Mouse (Mus musculus) cerebellum, postnatal 36 days (tissue): ENCODE data around the gene Clip1.

Experiments
- DNase-seq, 2 experiments: peaks; one replicate each; pipeline ENCODE4 v3.0.0; 2021 to 2022; ENCODE audit warnings: mixed read lengths in 2 of 2

The Clip1 gene

GRCm38 (mm10) chr5:123670800-123671472, 13.5 kb downstream of the Clip1 start:
- DNase-seq = no peak

DNA sequence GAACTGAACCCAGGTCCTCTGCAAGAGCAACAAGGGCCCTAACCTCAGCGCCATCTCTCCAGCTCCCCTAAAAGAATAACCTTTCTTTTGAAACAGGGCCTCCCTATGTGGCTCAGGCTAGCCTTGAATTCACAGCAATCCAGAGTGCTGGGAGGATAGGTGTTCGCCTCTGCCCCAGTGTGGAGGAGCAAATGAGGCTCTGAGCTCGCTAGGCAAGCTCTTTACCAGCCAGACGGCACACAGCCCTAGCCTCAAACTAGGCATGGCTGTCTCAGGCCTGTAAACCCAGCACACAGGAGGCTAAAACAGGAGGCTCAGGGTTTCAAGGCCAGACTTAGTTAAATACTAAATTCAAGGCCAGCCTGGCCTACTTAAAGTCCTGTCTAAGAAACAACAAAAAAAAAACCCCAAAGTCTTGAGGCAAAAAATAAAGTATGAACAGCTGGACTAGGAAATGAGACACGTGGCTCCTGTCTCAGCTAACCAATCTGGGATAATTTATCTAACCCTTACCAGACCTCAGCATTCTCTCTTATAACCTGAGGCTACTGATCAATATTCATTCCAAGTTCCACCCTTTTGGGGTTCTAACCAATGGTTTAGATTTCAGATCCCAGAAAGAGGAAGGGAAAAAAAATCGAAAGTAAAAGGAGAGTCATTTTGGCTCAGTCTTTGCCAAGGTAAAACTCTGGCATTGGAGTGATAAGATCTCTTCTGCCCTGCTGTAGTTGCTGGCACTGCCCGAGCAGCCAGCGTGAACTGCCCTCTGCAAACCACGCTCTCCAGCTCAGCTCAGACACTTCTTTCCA, 14.2 kb downstream of the Clip1 start:
- no peak for DNase-seq

DNA sequence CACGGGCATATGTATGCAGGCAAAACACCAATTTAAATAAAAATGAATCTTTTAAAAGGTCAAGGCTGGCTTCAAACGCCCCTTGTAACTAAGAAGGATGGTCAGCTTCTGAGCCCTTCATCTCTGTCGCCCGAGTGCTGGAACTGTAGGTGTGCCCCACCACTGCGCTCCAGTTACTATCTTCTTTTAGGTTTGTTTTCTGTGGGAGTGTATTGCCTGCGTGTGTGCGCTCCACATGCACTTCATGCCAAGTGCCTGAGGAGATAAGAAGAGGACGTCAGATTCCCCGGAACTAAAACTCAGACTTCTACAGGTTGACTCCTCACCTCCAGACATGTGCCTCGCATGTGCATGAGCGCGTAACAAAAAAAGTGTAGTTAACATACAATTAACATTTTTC, 16.5 kb downstream of the Clip1 start:
- no peak for DNase-seq

GRCm38 (mm10) chr5:123665956-123666355, 18.5 kb downstream of the Clip1 start:
- DNase-seq = no peak

GRCm38 (mm10) chr5:123664329-123664728, 20.1 kb downstream of the Clip1 start:
- DNase-seq = no peak

GRCm38 (mm10) chr5:123662059-123662458, 22.4 kb downstream of the Clip1 start:
- DNase-seq = no peak

DNA sequence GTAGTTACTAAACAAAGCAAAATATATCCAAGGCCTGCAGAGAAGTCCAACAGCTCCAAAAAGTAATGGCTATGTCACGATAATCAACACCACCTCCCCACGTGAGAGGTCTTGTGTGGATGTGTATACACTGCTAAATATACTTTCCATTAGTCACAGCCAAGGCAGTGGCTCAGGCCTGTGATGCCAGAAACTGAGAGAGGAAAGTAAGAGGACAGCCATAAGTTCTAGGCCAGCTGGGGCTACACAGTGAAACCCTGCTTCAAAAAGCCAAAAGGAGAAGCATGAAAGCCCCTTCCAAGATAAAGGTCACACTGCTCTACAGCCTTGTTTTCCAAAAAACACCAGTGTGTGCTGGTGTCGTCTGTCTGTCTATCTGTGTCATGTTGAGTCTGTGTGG, 22.8 kb downstream of the Clip1 start:
- DNase-seq = no peak

- no peak for DNase-seq
These were observed 26.8 kb downstream of the Clip1 start for GRCm38 (mm10) chr5:123657651-123658050.

GRCm38 (mm10) chr5:123654937-123655336, 29.5 kb downstream of the Clip1 start:
- no peak for DNase-seq

- no peak for DNase-seq
These were observed 31.1 kb downstream of the Clip1 start for GRCm38 (mm10) chr5:123653287-123653801.

- no peak for DNase-seq
These were observed 33.6 kb downstream of the Clip1 start for GRCm38 (mm10) chr5:123650825-123651224.

GRCm38 (mm10) chr5:123642401-123642800, 42.0 kb downstream of the Clip1 start:
- DNase-seq = no peak

DNA sequence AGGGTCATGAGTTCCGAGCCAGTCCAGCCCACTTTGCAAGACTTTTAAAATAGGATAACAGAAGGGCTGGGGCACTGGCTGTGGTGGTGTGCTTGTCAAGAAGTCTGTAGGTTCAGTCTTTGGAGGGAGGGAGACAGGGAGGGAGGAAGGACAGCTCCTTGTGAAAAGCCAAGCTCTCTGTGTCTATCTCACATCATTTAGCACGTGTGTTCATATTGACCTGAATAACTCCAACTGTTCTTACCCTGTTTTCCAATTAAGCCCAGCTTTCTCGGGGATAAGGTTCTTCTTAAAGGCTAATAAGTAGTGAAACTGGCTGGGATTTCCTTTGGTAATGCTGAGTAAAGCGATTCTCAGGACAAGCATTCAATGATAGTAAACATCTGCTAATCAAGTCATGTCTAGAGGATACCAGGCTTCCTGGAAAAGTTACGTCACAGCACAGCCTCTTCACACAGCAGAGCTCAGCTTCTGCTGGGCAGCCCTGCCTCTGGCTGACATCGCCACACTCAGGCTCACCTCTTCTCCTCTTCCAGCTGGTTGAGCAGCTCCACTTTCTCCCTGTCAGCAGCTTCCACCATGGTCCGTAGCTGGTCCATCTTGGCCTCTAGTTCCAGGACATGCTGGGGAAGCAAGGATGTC, 43.0 kb downstream of the Clip1 start:
- no peak for DNase-seq

DNA sequence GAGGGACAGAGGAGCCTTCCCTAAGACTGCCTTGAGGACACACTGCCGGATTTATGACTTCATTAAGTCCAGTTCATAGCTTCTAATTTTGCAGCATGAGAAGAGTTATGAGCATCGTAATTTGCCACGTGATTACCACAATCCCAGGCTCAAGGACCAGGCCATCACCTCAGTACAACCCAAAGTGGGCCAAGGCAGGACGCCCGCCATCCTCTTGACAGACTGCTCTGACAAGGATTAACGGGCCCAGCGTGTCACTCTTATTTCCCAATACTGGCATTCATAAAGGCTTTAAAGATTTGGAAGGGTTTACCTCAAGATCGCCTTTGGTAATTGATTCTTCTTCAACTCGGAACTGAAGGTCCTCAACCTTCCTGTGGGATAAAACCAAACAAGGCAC, 44.2 kb downstream of the Clip1 start:
- DNase-seq = no peak

GRCm38 (mm10) chr5:123631210-123631609, 53.2 kb downstream of the Clip1 start:
- no peak for DNase-seq

- peak; percentile 68 to 74 for DNase-seq
These were observed 57.8 kb downstream of the Clip1 start for GRCm38 (mm10) chr5:123626631-123627030.

GRCm38 (mm10) chr5:123622421-123622820, 62.0 kb downstream of the Clip1 start:
- peak; percentile 58 to 60 for DNase-seq

GRCm38 (mm10) chr5:123618558-123618957, 65.9 kb downstream of the Clip1 start:
- peak in 1 of 2 experiments; percentile 42 for DNase-seq

- no peak for DNase-seq
These were observed 70.2 kb downstream of the Clip1 start for GRCm38 (mm10) chr5:123614246-123614645.

DNA sequence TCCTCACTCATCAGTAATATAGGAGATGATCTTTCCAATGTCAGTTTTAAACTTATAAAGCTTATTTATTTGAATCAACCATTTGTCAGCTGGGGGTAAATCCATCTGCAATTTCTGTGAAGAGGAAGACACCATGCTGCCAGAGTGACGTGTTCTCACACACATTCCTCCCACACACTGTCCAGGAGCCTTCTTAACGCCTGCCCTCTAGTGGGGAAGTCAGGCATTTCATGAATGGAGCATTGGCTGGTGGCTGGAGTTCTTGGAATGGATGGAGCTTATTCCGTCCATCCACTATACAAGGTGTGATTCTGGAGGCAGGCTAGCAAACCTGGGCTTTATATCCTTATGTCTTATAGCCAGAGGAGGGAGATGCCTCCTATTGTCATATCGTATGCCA, 74.6 kb downstream of the Clip1 start:
- peak; percentile 77 to 87 for DNase-seq

- DNase-seq = no peak
These were observed 75.0 kb downstream of the Clip1 start for GRCm38 (mm10) chr5:123609416-123609815.

GRCm38 (mm10) chr5:123607211-123607669, 77.2 kb downstream of the Clip1 start:
- DNase-seq = no peak

GRCm38 (mm10) chr5:123603496-123603895, 80.9 kb downstream of the Clip1 start:
- DNase-seq = no peak
